Mouse (Mus musculus): ENCODE measurements around the gene Amot.

- TF ChIP-seq CTCF (IDR thresholded peaks at IDR 0.05; ENCODE audit: low read depth, low read length) (no peak), POLR2A (IDR thresholded peaks at IDR 0.05; ENCODE audit: borderline replicate concordance, low read depth, low read length) (no peak)
Measured at GRCm38 (mm10) chrX:145489950-145490349, 15.0 kb downstream of the Amot start.
